Mouse (Mus musculus) G1E (cell line): Measurements from ENCODE around the gene BC048562. TPM values are rescaled to one million over a fixed set of nuclear protein-coding genes. Genes with fewer than 3 reads are reported as not detected.

Source experiments
- ATAC-seq: 2 replicates; pipeline ENCODE4 v1.8.0; 2016; ENCODE audit warnings: mild to moderate bottlenecking; ENCODE audit not compliant: insufficient number of reproducible peaks, poor library complexity, low FRiP score, severe bottlenecking; ENCODE audit errors: extremely low read depth
- DNase-seq: peaks from one replicate; pipeline ENCODE4 v3.0.0; 2012; ENCODE audit warnings: low spot score
- H3K27me3 ChIP-seq: 2 replicates; pipeline ENCODE4 v1.6.1; 2012; ENCODE audit warnings: mild to moderate bottlenecking, low read length, inconsistent platforms; ENCODE audit not compliant: insufficient read depth
- H3K36me3 ChIP-seq: replicated peaks from 2 replicates; pipeline ENCODE3; 2012; ENCODE audit warnings: mild to moderate bottlenecking, inconsistent platforms
- H3K4me1 ChIP-seq: 2 replicates; pipeline ENCODE4 v1.6.1; 2012; ENCODE audit warnings: low read depth, low read length, inconsistent platforms, mixed read lengths; ENCODE audit not compliant: insufficient read depth
- H3K4me3 ChIP-seq: 2 replicates; pipeline ENCODE4 v1.5.1; 2012; ENCODE audit warnings: low read depth, mild to moderate bottlenecking, inconsistent platforms, low read length, moderate library complexity, mixed read lengths
- H3K9me3 ChIP-seq: replicated peaks from 2 replicates; pipeline ENCODE4 v1.6.1; 2012; ENCODE audit warnings: inconsistent platforms
- CTCF ChIP-seq: IDR thresholded peaks from 2 replicates; pipeline ENCODE4 v1.5.1; 2012; ENCODE audit warnings: low read depth, low read length, inconsistent platforms, mixed read lengths
- GATA1 ChIP-seq: IDR thresholded peaks from 2 replicates; pipeline ENCODE4 v1.6.1; 2012; ENCODE audit warnings: borderline replicate concordance, low read length, inconsistent platforms, mixed read lengths
- GATA2 ChIP-seq: IDR thresholded peaks from 2 replicates; pipeline ENCODE4 v1.6.1; 2012; ENCODE audit warnings: low read depth, low read length, inconsistent platforms, borderline replicate concordance
- POLR2AphosphoS5 ChIP-seq: IDR thresholded peaks from 2 replicates; pipeline ENCODE4 v1.6.1; 2012; ENCODE audit warnings: low read depth, low read length, inconsistent platforms; ENCODE audit not compliant: insufficient replicate concordance
- TAL1 ChIP-seq: conservative IDR thresholded peaks from 2 replicates; pipeline ENCODE4 v1.6.1; 2012; ENCODE audit warnings: low read depth, low read length, inconsistent platforms, mixed read lengths
- polyA plus RNA-seq: library from polyadenylated mRNA; stranded (reverse); fragments of >175 nt; gene quantifications from 2 replicates; pipeline ENCODE4 v1.2.3, GENCODE M21; 2012
- total RNA-seq, 2 experiments: library from RNA; stranded (forward) in 1 of 2; stranded (reverse) in 1 of 2; fragments of 200-1000 nt in 1 of 2; fragments of >200 nt in 1 of 2; fragmentation: Nextera tagmentation in 1 of 2; gene quantifications; 2 replicates each; pipeline ENCODE4 v1.2.3; 2014 to 2017

BC048562 gene
- total and polyA plus RNA-seq, 3 experiments, result 0.08 to 0.22 TPM; not detected in 1

DNA sequence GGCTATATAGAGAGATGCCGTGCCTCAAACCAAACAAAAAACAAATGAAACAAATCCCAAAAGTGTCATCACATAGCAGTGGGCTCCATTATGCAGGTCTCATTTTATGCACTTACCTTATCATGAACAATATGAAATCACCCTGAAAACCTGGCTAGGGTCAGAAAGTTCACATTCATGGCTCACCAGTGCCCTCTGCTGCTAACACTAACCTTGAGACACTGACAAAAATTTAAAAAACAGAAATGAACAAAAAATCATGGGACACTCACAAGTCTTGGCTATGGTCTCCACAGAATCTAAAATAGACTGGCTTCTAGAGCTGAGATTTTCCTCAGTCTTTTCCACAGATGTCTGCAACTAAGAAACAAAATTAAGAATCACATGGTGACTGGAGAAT lies 24.1 kb upstream of the BC048562 start:
- Histone ChIP-seq H3K4me3 (no peak overlapping the region), H3K27me3 (peaks cover 7% of the 10 kb centered on the region; the same call in 1 of the 2 replicates), H3K36me3 (no peaks in the 10 kb centered on the region), H3K4me1 (peaks cover 3% of the 10 kb centered on the region), H3K9me3 (no peaks in the 10 kb centered on the region)
- ATAC-seq (no peak), DNase-seq (no peak)
- TF ChIP-seq GATA2 (no peak), POLR2AphosphoS5 (no peak), TAL1 (no peak), GATA1 (no peak), CTCF (no peak)

DNA sequence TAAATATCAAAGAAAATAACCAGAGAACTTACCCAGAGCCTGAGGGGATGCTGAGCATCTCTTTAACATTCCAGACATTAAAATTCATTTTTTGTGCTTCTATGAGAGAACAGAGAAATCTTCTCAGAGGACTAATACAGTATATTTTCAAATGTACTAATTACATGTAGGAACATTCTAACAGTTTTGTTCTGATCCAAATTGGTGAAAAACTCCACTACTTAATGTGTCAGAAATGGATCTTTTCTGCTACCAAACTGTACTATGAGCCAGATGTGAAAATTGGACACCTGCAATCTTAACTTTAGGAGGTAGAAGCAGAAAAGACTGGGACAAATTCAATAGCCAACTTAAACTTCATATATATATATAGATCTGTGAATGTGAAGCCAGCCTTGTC lies 7.9 kb upstream of the BC048562 start, which contains the start of gene Ccdc36:
Gene Ccdc36, minus strand, starts transcription at position 101 of the 400 bp plus-strand sequence.
- DNase-seq (no peak), ATAC-seq (no peak)
- TF ChIP-seq TAL1, result no peak
- no peak for TF ChIP-seq GATA1
- TF ChIP-seq GATA2, result no peak
- no peak for TF ChIP-seq POLR2AphosphoS5
- TF ChIP-seq CTCF, result no peak
- no peaks in the 10 kb centered on the region for H3K9me3 ChIP-seq
- no peak within 1 kb of the TSS for H3K4me3 ChIP-seq
- H3K36me3 ChIP-seq, result no peaks in the 10 kb centered on the region
- H3K27me3 ChIP-seq, result peaks cover 3% of the 10 kb centered on the region; the same call in 1 of the 2 replicates
- peaks cover 2% of the 10 kb centered on the region; the same call in 1 of the 2 replicates for H3K4me1 ChIP-seq

DNA sequence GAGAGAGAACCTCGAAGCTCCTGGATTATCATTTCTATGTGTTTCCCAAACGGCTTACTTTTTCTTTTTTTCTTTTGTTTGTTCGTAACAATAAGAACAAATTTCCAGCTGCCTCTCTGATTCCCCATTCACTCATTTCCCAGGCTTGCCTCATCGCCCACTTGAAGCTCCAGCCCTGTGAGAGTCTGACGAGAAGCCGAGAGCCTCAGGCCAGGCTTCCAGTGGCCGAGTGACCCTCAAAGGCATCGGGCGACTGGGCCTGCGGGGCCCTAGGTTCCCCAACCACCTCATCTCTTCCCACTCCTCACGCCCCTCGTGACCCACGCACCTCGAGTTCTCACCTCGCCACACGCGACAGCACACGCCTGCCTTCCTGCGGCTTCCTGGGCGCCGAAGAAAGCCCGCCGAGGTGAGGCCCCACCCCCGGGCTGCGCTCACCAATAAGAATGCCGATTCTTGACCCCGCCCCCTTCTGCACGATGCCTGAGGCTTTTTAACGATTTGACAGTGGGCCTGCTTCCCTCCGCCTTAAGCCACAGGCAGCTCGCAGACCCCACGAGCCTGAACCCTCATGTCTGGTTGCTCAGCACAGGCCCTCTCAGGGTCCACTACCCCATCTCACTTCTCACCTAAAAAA lies 4.7 kb upstream of the BC048562 start:
- H3K4me3 ChIP-seq, result no peak overlapping the region

DNA sequence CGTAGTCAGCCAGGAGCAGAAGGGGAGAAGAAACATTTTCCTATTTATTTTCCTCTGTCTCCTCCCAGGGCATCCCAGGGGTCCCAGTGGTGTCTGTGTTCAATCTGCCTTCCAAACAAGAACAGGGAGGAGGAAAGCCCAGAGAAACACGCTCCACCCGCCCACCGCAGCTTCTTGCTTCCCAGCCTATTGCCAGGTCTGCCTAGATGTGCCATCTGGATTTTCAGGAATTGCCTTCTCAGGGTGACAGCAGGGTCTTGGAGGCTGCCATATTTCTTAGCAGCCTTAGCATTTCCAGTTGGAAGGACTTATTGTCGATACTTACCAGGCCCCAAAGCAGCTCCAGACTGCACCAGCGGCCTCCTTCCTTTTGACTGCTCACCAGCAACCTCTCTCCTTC lies 2.9 kb downstream of the BC048562 start:
- no peak overlapping the region for H3K4me3 ChIP-seq
- H3K4me1 ChIP-seq, result peaks cover 7% of the 10 kb centered on the region
- H3K9me3 ChIP-seq, result no peaks in the 10 kb centered on the region
- H3K36me3 ChIP-seq, result no peaks in the 10 kb centered on the region
- no peak for DNase-seq
- ATAC-seq, result no peak
- TF ChIP-seq TAL1, result no peak
- no peak for TF ChIP-seq POLR2AphosphoS5
- TF ChIP-seq GATA2, result no peak
- TF ChIP-seq CTCF, result no peak
- peaks cover 11% of the 10 kb centered on the region for H3K27me3 ChIP-seq

More for the DNA sequence above, 4.7 kb upstream of the BC048562 start:
- H3K4me1 ChIP-seq, result peaks cover 2% of the 10 kb centered on the region; the same call in 1 of the 2 replicates
- peaks cover 6% of the 10 kb centered on the region for H3K27me3 ChIP-seq
- H3K36me3 ChIP-seq, result no peaks in the 10 kb centered on the region
- no peak for TF ChIP-seq POLR2AphosphoS5
- no peak for TF ChIP-seq GATA1
- TF ChIP-seq TAL1, result no peak
- no peak for TF ChIP-seq GATA2
- TF ChIP-seq CTCF, result no peak
- H3K9me3 ChIP-seq, result no peaks in the 10 kb centered on the region
- ATAC-seq (no peak), DNase-seq (no peak)

DNA sequence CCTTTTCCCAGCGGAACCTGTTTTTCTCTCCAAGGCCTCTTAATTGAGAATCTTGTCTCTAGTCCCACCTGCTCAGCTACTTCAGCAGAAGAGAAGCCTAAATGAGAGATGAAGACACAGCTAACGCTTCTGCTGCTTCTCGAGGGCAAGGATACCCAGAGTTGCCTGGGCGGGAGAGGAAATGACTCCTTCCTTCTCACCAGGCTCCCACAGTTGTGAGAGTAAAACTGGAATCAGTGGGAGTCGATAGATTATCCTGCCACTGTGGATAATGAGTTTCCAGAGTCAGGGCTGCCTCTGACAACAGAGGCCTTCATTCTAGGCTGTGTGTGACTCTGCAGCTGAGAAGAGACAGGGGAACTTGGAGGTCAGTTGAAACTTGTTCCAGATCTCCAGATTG lies 4.2 kb downstream of the BC048562 start:
- H3K27me3 ChIP-seq, result peaks cover 11% of the 10 kb centered on the region
- DNase-seq (no peak), ATAC-seq (no peak)
- no peaks in the 10 kb centered on the region for H3K36me3 ChIP-seq
- TF ChIP-seq GATA2, result no peak
- peaks cover 11% of the 10 kb centered on the region for H3K4me1 ChIP-seq
- H3K4me3 ChIP-seq, result no peak overlapping the region
- no peaks in the 10 kb centered on the region for H3K9me3 ChIP-seq

DNA sequence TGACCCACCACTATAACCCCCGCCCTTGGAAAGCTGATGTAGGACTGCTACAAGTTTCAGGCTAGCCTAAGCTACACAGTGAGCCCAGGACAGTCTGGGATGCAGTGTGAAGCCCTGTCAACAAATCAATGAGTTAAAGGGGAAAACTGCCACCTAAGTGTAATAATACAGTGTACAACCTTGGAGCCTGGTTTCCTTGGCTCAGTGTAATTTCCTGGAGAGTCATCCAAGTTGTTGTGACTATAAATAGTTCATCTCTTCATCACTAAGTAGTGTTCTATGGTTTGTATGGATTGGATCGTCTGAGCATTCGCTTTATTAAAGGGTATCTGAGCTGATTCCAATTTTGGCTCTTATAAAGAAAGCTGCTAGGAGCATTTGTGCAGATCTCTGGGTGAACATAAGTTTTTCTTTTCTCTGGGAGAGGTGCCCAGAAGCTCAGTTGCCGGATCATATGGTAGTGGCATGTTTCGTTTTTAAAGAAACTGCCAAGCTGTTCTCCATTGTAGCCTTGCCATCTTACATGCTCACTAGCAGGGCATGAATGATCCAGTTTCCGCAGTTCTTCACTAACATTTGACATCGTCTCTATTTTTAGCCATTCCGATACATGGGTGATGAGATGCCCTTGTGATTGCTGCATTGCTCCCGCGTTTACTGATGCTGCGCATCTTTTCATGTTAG lies 5.1 kb downstream of the BC048562 start:
- no peak for ATAC-seq
- H3K4me3 ChIP-seq, result no peak overlapping the region
- peaks cover 7% of the 10 kb centered on the region; the same call in 1 of the 2 replicates for H3K27me3 ChIP-seq
- H3K9me3 ChIP-seq, result no peaks in the 10 kb centered on the region
- no peak for TF ChIP-seq GATA1
- no peak for TF ChIP-seq POLR2AphosphoS5
- TF ChIP-seq CTCF, result no peak
- no peak for TF ChIP-seq TAL1
- H3K4me1 ChIP-seq, result peaks cover 11% of the 10 kb centered on the region
- no peak for DNase-seq
- no peaks in the 10 kb centered on the region for H3K36me3 ChIP-seq
